Mouse (Mus musculus) brown adipose tissue, adult 24 weeks (tissue): ENCODE data around the gene Slc24a1. TPM values are rescaled to one million over a fixed set of nuclear protein-coding genes. Genes with fewer than 3 reads are reported as not detected.

ENCODE experiments used
- H3K27ac ChIP-seq: fragments of 200-500 bp; replicated peaks from 2 replicates; pipeline ENCODE4 v1.5.1; 2012; ENCODE audit warnings: low read depth, mild to moderate bottlenecking, low read length
- H3K4me1 ChIP-seq: fragments of 200-500 bp; 2 replicates; pipeline ENCODE4 v1.6.1; 2012; ENCODE audit warnings: low read length, mixed read lengths; ENCODE audit not compliant: control insufficient read depth, insufficient read depth, insufficient read length
- H3K4me3 ChIP-seq: fragments of 200-500 bp; 2 replicates; pipeline ENCODE4 v1.5.1; 2012; ENCODE audit warnings: low read depth, mild to moderate bottlenecking, low read length, moderate library complexity; ENCODE audit not compliant: insufficient read depth
- polyA plus RNA-seq: library from polyadenylated mRNA; stranded (reverse); fragments of >200 nt; gene quantifications from 2 replicates; pipeline ENCODE4 v1.2.4, GENCODE M21; 2012; ENCODE audit not compliant: missing spikeins, insufficient read depth, insufficient read length

Gene Slc24a1
- polyA plus RNA-seq, 1 experiment: not detected

DNA sequence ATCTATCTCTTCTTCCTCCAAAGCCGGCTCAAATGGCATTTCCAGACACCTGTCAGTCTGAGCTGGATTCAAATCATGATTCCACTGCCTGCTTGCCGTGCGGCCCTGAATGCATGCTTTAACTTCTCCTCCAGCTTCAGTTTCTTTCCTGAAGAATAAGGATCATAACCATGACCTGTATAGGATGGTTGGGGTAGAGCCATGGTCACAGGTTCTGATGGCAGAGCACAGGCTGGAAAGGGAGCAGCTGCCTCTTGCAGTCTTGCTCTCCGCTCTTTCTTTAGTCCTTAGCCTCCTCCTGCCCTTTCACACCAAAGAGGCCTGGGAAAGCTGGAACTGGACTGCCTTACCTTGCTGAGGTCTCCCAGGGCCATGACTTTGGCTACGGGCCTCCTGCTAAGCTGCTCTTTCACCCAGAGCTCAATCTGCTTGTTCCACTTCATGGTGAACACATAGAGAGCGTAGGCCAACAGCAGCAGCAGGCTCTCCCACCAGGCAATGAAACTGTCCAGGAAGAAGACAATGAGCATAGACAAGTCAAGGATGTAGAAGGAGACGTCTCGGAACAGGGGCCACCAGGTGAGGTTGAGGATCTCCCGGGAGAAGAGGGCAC lies 3.8 kb downstream of the Slc24a1 start:
- Histone ChIP-seq H3K4me3 (no peak overlapping the region), H3K27ac (no peak overlapping the region)

DNA sequence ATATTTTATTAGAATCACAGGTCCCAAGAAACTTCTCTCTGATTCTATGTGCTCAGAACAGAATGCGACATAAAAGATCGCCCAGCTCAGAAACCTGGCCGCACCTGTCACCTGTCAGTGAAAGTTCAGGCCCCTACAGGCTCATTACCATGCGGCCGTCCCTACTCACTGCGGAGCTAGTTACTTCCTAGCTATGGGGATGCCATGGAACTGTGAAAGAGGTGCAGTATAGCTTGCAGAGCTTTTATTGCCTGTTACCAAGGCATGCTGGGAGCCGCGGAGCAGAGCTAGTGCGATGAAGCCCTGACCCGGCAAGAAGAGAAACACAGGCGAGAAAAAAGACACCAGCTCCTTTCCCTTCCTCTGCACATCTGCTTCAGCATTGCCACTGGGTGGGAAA lies 7.4 kb downstream of the Slc24a1 start:
- H3K4me3 ChIP-seq: no peak overlapping the region
- no peak overlapping the region for H3K27ac ChIP-seq
- peaks cover 3% of the 10 kb centered on the region; the same call in 1 of the 2 replicates for H3K4me1 ChIP-seq

More for the DNA sequence above, 3.8 kb downstream of the Slc24a1 start:
- H3K4me1 ChIP-seq: peaks cover 3% of the 10 kb centered on the region; the same call in 1 of the 2 replicates

DNA sequence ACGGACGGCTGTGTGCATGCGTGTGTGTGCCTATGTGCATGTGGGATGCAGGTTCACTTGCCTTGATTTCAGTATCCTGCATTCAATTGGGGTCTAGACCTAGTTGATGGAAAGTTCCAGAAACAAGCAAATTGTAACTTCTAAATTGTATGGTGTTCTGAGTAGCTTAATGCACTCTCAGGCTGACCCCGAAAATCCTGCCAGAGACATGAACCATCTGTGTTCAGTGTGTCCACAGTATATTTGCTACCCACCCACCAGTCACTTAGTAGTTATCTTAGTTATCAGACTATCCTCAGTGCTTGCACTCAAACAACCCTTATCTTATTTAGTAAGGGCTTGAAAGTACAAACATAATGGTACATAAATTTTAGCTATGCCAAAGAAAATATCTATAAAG lies 9.8 kb downstream of the Slc24a1 start:
- Histone ChIP-seq H3K27ac (no peak overlapping the region), H3K4me1 (no peaks in the 10 kb centered on the region)

DNA sequence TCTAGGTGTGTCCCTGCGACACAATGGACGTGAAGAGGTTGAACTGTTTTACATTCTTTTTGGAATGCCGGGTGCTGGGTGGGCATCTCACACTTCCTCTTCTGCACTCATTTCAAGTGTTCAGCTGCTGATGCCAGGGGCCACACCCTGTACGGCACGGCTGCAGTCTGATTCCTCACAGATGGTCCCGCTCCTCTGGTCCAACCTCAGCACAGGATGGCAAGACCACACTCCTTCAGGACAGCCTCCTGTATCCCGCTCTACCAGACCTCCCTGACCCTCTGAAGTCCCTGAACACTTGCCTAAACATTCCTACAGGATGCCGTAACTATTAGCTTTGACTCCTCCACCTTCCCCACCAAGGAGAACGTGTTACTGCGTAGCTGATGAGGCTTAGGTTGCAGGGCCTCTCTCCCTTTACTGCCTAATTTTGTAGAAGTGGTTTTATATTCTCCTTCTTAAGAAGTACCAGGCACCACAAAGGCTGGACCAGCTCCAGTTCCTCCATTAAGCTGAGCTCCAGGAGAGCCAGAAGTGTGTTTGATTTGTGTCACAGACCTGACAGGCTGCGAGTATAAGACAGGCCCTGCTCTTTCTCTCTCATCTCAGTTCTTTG lies 10.6 kb downstream of the Slc24a1 start:
- no peak overlapping the region for H3K27ac ChIP-seq
- no peaks in the 10 kb centered on the region for H3K4me1 ChIP-seq
- H3K4me3 ChIP-seq: no peak overlapping the region

More for the DNA sequence above, 9.8 kb downstream of the Slc24a1 start:
- H3K4me3 ChIP-seq: no peak overlapping the region

DNA sequence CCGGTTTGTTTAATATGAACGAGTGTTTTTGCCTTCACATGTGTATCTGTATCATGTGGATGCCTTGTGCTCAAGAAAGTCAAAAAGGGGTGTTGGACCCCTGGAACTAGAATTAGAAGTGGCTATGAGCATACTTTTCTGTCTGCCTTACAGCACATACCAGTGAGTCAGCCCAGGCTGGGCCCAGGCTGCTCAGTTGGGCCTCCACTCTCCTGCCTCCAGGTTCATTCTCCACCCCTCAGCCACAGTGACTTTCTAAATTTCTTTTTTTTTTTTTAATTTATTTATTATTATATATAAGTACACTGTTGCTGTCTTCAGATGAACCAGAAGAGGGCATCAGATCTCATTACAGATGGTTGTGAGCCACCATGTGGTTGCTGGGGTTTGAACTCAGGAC lies 11.6 kb downstream of the Slc24a1 start:
- Histone ChIP-seq H3K4me1 (no peaks in the 10 kb centered on the region), H3K4me3 (no peak overlapping the region), H3K27ac (no peak overlapping the region)

- Histone ChIP-seq H3K4me1 (peaks cover 2% of the 10 kb centered on the region; the same call in 1 of the 2 replicates), H3K27ac (no peak overlapping the region), H3K4me3 (no peak overlapping the region)
These were observed 12.1 kb downstream of the Slc24a1 start for GRCm38 (mm10) chr9:64939281-64939680.

DNA sequence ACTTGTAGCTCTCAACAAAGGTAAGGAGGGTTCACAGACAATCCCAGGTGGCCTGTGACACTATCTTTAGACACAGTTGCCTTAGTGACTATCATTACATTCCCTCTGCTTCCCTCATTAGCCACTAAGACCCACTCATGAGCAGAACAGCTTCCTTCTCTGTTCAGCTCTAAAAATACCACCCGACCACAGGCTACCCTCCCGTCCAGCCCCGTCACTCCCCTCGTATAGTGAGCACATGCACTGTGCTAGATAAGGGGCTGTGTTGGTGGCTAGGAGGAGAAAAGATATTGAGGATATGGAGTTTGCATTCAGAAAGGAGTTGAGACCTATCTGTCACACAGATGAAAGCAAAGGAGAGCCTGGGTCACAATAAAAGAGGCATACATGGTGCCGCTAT lies 12.9 kb downstream of the Slc24a1 start:
- no peak overlapping the region for H3K27ac ChIP-seq
- H3K4me1 ChIP-seq: peaks cover 4% of the 10 kb centered on the region; the same call in 1 of the 2 replicates
- no peak overlapping the region for H3K4me3 ChIP-seq

GRCm38 (mm10) chr9:64937491-64937890 lies 13.9 kb downstream of the Slc24a1 start:
- Histone ChIP-seq H3K4me3 (no peak overlapping the region), H3K4me1 (peaks cover 10% of the 10 kb centered on the region), H3K27ac (no peak overlapping the region)

GRCm38 (mm10) chr9:64936508-64936907 lies 14.9 kb downstream of the Slc24a1 start:
- H3K4me3 ChIP-seq: no peak overlapping the region
- peaks cover 19% of the 10 kb centered on the region for H3K4me1 ChIP-seq
- H3K27ac ChIP-seq: no peak overlapping the region

GRCm38 (mm10) chr9:64934015-64934754 lies 17.2 kb downstream of the Slc24a1 start:
- Histone ChIP-seq H3K4me1 (peaks cover 31% of the 10 kb centered on the region), H3K4me3 (no peak overlapping the region), H3K27ac (peak overlapping the region; percentile 29)

GRCm38 (mm10) chr9:64931751-64932610 lies 19.4 kb downstream of the Slc24a1 start:
- no peak overlapping the region for H3K4me3 ChIP-seq
- H3K4me1 ChIP-seq: peaks cover 31% of the 10 kb centered on the region
- H3K27ac ChIP-seq: peak overlapping the region; percentile 69

GRCm38 (mm10) chr9:64930256-64930655 lies 21.2 kb downstream of the Slc24a1 start:
- Histone ChIP-seq H3K4me1 (peaks cover 31% of the 10 kb centered on the region), H3K27ac (peak overlapping the region; percentile 69; the same call in 1 of the 2 replicates)

DNA sequence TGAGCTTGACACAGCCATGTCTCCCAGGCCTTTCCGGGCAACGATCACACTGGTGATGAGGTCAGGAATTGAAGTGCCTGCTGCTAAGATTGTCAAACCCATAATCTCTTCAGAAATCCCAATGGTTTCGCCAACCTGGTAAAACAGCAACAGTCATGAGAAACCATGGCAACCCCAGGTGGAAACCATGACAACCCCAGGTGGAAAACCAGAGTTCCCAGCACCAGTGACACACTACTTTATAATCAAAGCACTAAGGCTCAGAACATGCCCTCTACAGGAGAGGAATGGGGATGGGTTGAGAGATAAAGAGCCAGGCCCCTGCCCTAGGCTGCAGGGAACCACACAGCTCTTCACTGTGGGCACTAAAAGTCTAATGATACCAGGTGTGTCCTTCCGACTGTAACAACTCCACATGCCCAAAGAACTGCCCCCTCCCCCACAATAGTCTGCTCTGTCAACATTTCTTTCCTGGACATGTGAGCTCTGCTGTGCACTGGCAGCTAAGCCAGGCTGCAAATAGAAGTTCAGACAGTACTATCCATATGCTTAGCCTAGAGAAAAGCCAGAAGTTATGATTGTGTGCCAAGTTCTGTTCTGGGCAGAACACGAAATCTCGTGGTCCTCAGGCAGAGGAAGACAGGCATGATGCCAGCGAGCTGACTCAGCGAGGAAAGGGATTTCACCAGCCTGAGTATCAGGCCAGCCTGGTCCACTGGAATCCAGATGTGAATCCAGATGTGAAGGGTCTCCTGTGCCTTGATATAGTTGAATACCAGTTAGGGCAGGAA lies 25.0 kb downstream of the Slc24a1 start:
- H3K27ac ChIP-seq: no peak overlapping the region

More at GRCm38 (mm10) chr9:64930256-64930655, 21.2 kb downstream of the Slc24a1 start:
- no peak overlapping the region for H3K4me3 ChIP-seq

GRCm38 (mm10) chr9:64925771-64926170 lies 25.6 kb downstream of the Slc24a1 start:
- no peak overlapping the region for H3K27ac ChIP-seq
- H3K4me3 ChIP-seq: no peak overlapping the region

More for the DNA sequence above, 25.0 kb downstream of the Slc24a1 start:
- Histone ChIP-seq H3K4me3 (no peak overlapping the region), H3K4me1 (peaks cover 11% of the 10 kb centered on the region)

More at GRCm38 (mm10) chr9:64925771-64926170, 25.6 kb downstream of the Slc24a1 start:
- peaks cover 5% of the 10 kb centered on the region for H3K4me1 ChIP-seq
